Mouse (Mus musculus) hindbrain, embryonic 16.5 days (tissue): ENCODE measurements around the gene E2f2. TPM values are rescaled to one million over a fixed set of nuclear protein-coding genes. Genes with fewer than 3 reads are reported as not detected.

Source experiments
- ATAC-seq: fragments of 200-750 bp; cut with Nextera tagmentation; 2 replicates; pipeline ENCODE4 v1.8.0; 2017; ENCODE audit warnings: moderate TSS enrichment, moderate library complexity
- H3K27ac ChIP-seq: fragments of 300-500 bp; sonication (generic); 2 replicates; pipeline ENCODE4 v1.5.1; 2014; ENCODE audit warnings: low read depth, mild to moderate bottlenecking, control low read depth, low read length, moderate library complexity
- H3K27me3 ChIP-seq: fragments of 300-500 bp; sonication (generic); replicated peaks from 2 replicates; pipeline ENCODE4 v1.6.1; 2014; ENCODE audit warnings: low read length; ENCODE audit not compliant: control insufficient read depth, insufficient read depth
- H3K36me3 ChIP-seq: fragments of 300-500 bp; sonication (generic); 2 replicates; pipeline ENCODE4 v1.6.1; 2014; ENCODE audit warnings: mild to moderate bottlenecking, low read length, moderate library complexity, mixed read lengths; ENCODE audit not compliant: control insufficient read depth, insufficient read depth
- H3K4me1 ChIP-seq: fragments of 300-500 bp; sonication (generic); 2 replicates; pipeline ENCODE4 v1.6.1; 2014; ENCODE audit warnings: low read depth, low read length; ENCODE audit not compliant: control insufficient read depth, insufficient read depth
- H3K4me2 ChIP-seq: fragments of 300-500 bp; sonication (generic); 2 replicates; pipeline ENCODE4 v1.6.1; 2014; ENCODE audit warnings: mild to moderate bottlenecking, low read length, control low read depth, moderate library complexity
- H3K4me3 ChIP-seq: fragments of 300-500 bp; sonication (generic); 2 replicates; pipeline ENCODE4 v1.5.1; 2014; ENCODE audit warnings: mild to moderate bottlenecking, low read length, control low read depth, moderate library complexity
- H3K9ac ChIP-seq: fragments of 300-500 bp; sonication (generic); 2 replicates; pipeline ENCODE4 v1.6.1; 2014; ENCODE audit warnings: low read depth, mild to moderate bottlenecking, control low read depth, low read length, moderate library complexity
- H3K9me3 ChIP-seq: fragments of 300-500 bp; sonication (generic); 2 replicates; pipeline ENCODE4 v1.6.1; 2014; ENCODE audit warnings: mild to moderate bottlenecking, low read length, moderate library complexity; ENCODE audit not compliant: control insufficient read depth
- WGBS: fragments of 180-500 bp; shearing (Covaris S2); extraction: QIAGEN DNeasy Blood & Tissue Kit; methylation state at CpG from one replicate; pipeline ENCODE4 v1.1.7; 2014; 5-methylcytosine and 5-hydroxymethylcytosine counted together
- polyA plus RNA-seq: library from polyadenylated mRNA; unstranded; fragments of >200 nt; fragmentation: Nextera tagmentation; extraction: Ambion mirVana; gene quantifications from 2 replicates; pipeline ENCODE4 v1.2.1, GENCODE M21; 2015

Gene E2f2
- polyA plus RNA-seq, 1 experiment from 2014 or later, result 3.4 TPM

GRCm38 (mm10) chr4:136240123-136240522 lies 67.9 kb downstream of the E2f2 start:
- 73% methylated on average over 14 of the region's 14 CpGs for WGBS
- Histone ChIP-seq H3K27me3 (peaks cover 9% of the 10 kb centered on the region), H3K9ac (no peak overlapping the region), H3K4me2 (no peak overlapping the region), H3K4me1 (no peaks in the 10 kb centered on the region), H3K36me3 (0 out of 2 replicates have a peak, but pooled peaks cover 2% of the 10 kb centered on the region), H3K4me3 (no peak overlapping the region), H3K27ac (no peak overlapping the region), H3K9me3 (no peaks in the 10 kb centered on the region)
- no peak for ATAC-seq

- WGBS, result 22% methylated on average over 8 of the region's 8 CpGs
- Histone ChIP-seq H3K4me3 (no peak overlapping the region), H3K27me3 (peaks cover 14% of the 10 kb centered on the region), H3K36me3 (0 out of 2 replicates have a peak, but pooled peaks cover 2% of the 10 kb centered on the region), H3K4me2 (no peak overlapping the region), H3K27ac (no peak overlapping the region), H3K9me3 (no peaks in the 10 kb centered on the region), H3K4me1 (no peaks in the 10 kb centered on the region), H3K9ac (no peak overlapping the region)
- no peak for ATAC-seq
These were observed 68.8 kb downstream of the E2f2 start for GRCm38 (mm10) chr4:136240955-136241354.

GRCm38 (mm10) chr4:136242065-136242703 lies 70.0 kb downstream of the E2f2 start:
- no peak for ATAC-seq
- H3K27me3 ChIP-seq, result peaks cover 23% of the 10 kb centered on the region
- no peak overlapping the region for H3K9ac ChIP-seq
- H3K27ac ChIP-seq, result no peak overlapping the region
- 0 out of 2 replicates have a peak, but pooled peaks cover 2% of the 10 kb centered on the region for H3K36me3 ChIP-seq
- H3K4me1 ChIP-seq, result peaks cover 1% of the 10 kb centered on the region
- 46% methylated on average over 8 of the region's 8 CpGs for WGBS
- no peak overlapping the region for H3K4me2 ChIP-seq
- no peak overlapping the region for H3K4me3 ChIP-seq
- no peaks in the 10 kb centered on the region for H3K9me3 ChIP-seq

GRCm38 (mm10) chr4:136242728-136243127 lies 70.5 kb downstream of the E2f2 start:
- 82% methylated on average over 7 of the region's 7 CpGs for WGBS
- no peak overlapping the region for H3K4me3 ChIP-seq
- no peaks in the 10 kb centered on the region for H3K9me3 ChIP-seq
- H3K9ac ChIP-seq, result no peak overlapping the region
- no peak for ATAC-seq
- H3K36me3 ChIP-seq, result 0 out of 2 replicates have a peak, but pooled peaks cover 2% of the 10 kb centered on the region
- no peak overlapping the region for H3K4me2 ChIP-seq
- no peak overlapping the region for H3K27ac ChIP-seq
- peaks cover 7% of the 10 kb centered on the region for H3K4me1 ChIP-seq
- peaks cover 26% of the 10 kb centered on the region for H3K27me3 ChIP-seq

- Histone ChIP-seq H3K4me1 (peaks cover 20% of the 10 kb centered on the region), H3K4me3 (no peak overlapping the region), H3K4me2 (no peak overlapping the region), H3K9me3 (no peaks in the 10 kb centered on the region), H3K27me3 (peaks cover 33% of the 10 kb centered on the region), H3K27ac (no peak overlapping the region), H3K36me3 (0 out of 2 replicates have a peak, but pooled peaks cover 2% of the 10 kb centered on the region), H3K9ac (no peak overlapping the region)
- 77% methylated on average over 7 of the region's 7 CpGs for WGBS
- ATAC-seq, result no peak
These were observed 72.0 kb downstream of the E2f2 start for GRCm38 (mm10) chr4:136244208-136244607.

Other genes with a start within 250 kb of the E2f2 start
- 64.7 and 66.8 TPM in 2 replicates for gene Hmgcl, start 225.9 kb upstream of the E2f2 start, polyA plus RNA-seq
- gene Gale, start 208.7 kb upstream of the E2f2 start, polyA plus RNA-seq, result 49.4 and 50.1 TPM in 2 replicates
- 225 and 229 TPM in 2 replicates for gene Lypla2, start 199.8 kb upstream of the E2f2 start, polyA plus RNA-seq
- 60.6 and 67.1 TPM in 2 replicates for gene Pithd1, start 185.1 kb upstream of the E2f2 start, polyA plus RNA-seq
- 25.0 and 27.1 TPM in 2 replicates for gene Eloa, start 150.6 kb upstream of the E2f2 start, polyA plus RNA-seq
- gene Rpl11, start 119.0 kb upstream of the E2f2 start, polyA plus RNA-seq, result 233 and 244 TPM in 2 replicates
- gene Id3, start 28.9 kb upstream of the E2f2 start, polyA plus RNA-seq, result 214 and 226 TPM in 2 replicates
- 6.2 and 7.9 TPM in 2 replicates for gene Asap3, start 34.0 kb downstream of the E2f2 start, polyA plus RNA-seq
- 2.1 and 3.5 TPM in 2 replicates for gene Tcea3, start 75.3 kb downstream of the E2f2 start, polyA plus RNA-seq
- gene Zfp46, start 112.3 kb downstream of the E2f2 start, polyA plus RNA-seq, result 35.2 and 44.8 TPM in 2 replicates
- gene Hnrnpr, start 138.5 kb downstream of the E2f2 start, polyA plus RNA-seq, result 166 and 174 TPM in 2 replicates